Mouse (Mus musculus) kidney, postnatal 0 days (tissue): ENCODE measurements around the gene Cel. TPM values are rescaled to one million over a fixed set of nuclear protein-coding genes. Genes with fewer than 3 reads are reported as not detected.

Source experiments
- ATAC-seq: fragments of 200-750 bp; cut with Nextera tagmentation; replicated peaks from 2 replicates; pipeline ENCODE4 v1.8.0; 2017; ENCODE audit warnings: low read depth, moderate number of reproducible peaks, moderate TSS enrichment, moderate library complexity; ENCODE audit not compliant: low FRiP score
- DNase-seq: peaks from one replicate; pipeline ENCODE4 v3.0.0-alpha.2; 2016; ENCODE audit warnings: low spot score
- H3K27ac ChIP-seq: fragments of 300-500 bp; sonication (generic); 2 replicates; pipeline ENCODE4 v1.5.1; 2014; ENCODE audit warnings: mild to moderate bottlenecking
- H3K27me3 ChIP-seq: fragments of 300-500 bp; sonication (generic); 2 replicates; pipeline ENCODE4 v1.6.1; 2014; ENCODE audit warnings: low read length, mixed read lengths; ENCODE audit not compliant: insufficient read depth
- H3K36me3 ChIP-seq: fragments of 300-500 bp; sonication (generic); 2 replicates; pipeline ENCODE4 v1.6.1; 2014; ENCODE audit warnings: low read length, mixed read lengths; ENCODE audit not compliant: insufficient read depth
- H3K4me1 ChIP-seq: fragments of 300-500 bp; sonication (generic); replicated peaks from 2 replicates; pipeline ENCODE4 v1.6.1; 2014; ENCODE audit warnings: antibody characterized with exemption, low read length, mixed read lengths; ENCODE audit not compliant: insufficient read depth
- H3K4me2 ChIP-seq: fragments of 300-500 bp; sonication (generic); 2 replicates; pipeline ENCODE4 v1.6.1; 2014; ENCODE audit warnings: mild to moderate bottlenecking, low read length, moderate library complexity, mixed read lengths
- H3K4me3 ChIP-seq: fragments of 300-500 bp; sonication (generic); replicated peaks from 2 replicates; pipeline ENCODE4 v1.5.1; 2014; ENCODE audit warnings: low read depth, low read length
- H3K9ac ChIP-seq: fragments of 300-500 bp; sonication (generic); 2 replicates; pipeline ENCODE4 v1.6.1; 2014; ENCODE audit warnings: low read depth, low read length
- H3K9me3 ChIP-seq: fragments of 300-500 bp; sonication (generic); replicated peaks from 2 replicates; pipeline ENCODE4 v1.6.1; 2016; ENCODE audit warnings: low read length, inconsistent platforms, mixed read lengths
- CTCF ChIP-seq: IDR thresholded peaks from 2 replicates; pipeline ENCODE4 v1.5.1; 2016; ENCODE audit warnings: antibody characterized with exemption, low read depth, mild to moderate bottlenecking, moderate library complexity
- WGBS: fragments of 180-500 bp; shearing (Covaris S2); extraction: QIAGEN DNeasy Blood & Tissue Kit; methylation state at CpG from one replicate; pipeline ENCODE4 v1.1.7; 2014; 5-methylcytosine and 5-hydroxymethylcytosine counted together
- polyA plus RNA-seq: library from polyadenylated mRNA; unstranded; fragments of >200 nt; fragmentation: Nextera tagmentation; extraction: Ambion mirVana; gene quantifications from 2 replicates; pipeline ENCODE4 v1.2.1, GENCODE M21; 2015

The Cel gene
- polyA plus RNA-seq, 1 experiment from 2014 or later, result not detected

DNA sequence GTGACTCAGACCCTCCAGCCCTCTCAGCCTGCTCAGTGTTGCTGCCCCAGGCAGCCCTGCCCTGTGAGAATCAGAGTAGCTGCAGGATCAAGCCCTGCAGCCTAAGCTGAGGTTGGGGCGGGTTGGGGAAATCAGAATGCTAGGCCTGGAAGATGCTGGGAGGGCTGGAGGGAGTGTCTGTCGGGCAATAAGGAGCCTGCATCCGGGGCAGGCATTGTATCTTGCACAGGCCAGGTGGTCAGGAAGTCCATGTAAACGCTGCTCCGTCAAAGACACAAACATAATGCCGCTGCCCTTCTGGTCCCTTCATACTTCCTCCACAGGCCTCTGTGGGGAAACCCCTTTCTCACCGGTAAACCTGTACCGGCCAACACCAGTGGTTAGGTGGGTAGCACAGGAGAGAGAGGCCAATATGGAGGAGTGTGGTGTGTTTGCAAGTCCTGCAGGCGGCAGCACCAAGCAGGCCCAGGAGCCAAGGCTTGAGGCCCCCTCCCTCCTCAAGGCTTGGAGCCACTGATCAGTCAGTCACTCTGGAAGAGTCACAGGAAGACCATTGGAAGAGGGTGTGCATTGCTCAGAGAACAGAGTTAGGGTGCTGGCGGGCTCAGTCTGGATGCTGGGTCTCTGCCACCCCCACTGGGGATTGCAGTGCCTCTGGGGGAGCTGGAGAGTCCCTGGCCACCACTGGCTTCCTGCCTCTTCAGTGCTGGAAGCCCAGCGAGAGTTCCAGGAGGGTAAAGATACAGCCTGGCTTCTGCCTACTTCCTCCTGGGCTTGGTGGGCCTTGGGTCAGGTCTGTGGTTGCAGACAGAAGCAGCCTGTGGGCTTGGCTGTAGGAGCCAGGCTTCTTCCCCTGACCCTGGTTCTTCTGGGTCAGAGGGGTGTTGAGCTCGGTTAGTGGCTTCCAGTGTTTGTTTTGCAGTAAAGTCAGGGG, 37.0 kb downstream of the Cel start:
- H3K4me3 ChIP-seq, result no peak overlapping the region
- peak; percentile 50; the same call in 1 of the 2 replicates for TF ChIP-seq CTCF
- no peaks in the 10 kb centered on the region for H3K9me3 ChIP-seq
- H3K36me3 ChIP-seq, result no peaks in the 10 kb centered on the region
- no peaks in the 10 kb centered on the region for H3K27me3 ChIP-seq
- DNase-seq, result no peak
- H3K4me1 ChIP-seq, result peaks cover 36% of the 10 kb centered on the region; the same call in 1 of the 2 replicates
- H3K27ac ChIP-seq, result peak overlapping the region; percentile 69
- 44% methylated on average over 12 of the region's 12 CpGs for WGBS
- no peak overlapping the region for H3K4me2 ChIP-seq
- H3K9ac ChIP-seq, result no peak overlapping the region
- no peak for ATAC-seq

DNA sequence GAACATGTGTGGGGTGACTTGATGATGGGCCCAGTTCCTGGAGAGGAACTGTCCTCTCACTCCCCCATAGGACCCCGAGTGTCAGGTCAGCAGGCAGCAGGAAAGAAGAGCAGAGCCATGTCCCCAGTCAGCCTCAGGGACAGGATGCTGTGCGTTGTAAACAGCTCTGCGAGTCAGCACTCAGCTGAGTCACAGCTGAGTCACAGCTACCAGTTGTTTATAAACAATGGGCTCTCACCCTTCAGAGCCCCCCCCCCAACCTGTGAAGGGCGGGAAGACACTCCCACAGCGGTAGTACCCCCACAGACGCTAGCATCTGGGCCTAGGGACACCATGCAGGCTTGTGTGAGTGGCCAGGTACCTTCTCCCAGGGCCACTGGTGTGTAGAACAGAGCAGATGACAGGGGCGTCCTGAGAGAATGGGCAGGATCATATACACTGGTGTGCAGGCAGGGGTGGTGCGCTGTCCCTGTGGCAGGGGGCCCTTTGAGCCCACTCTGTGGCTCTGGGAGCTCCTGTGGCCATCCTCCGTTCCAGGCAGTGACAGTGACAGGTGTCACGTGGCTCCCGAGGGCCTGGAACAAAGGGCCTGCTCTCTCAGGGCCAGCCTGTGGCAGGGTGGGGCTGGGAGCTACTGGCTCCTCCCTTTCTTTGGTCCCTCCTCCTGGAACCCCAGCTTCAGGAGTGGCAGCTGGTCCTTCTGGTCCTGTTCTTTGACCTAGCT, 37.8 kb downstream of the Cel start:
- Histone ChIP-seq H3K4me1 (peaks cover 32% of the 10 kb centered on the region; the same call in 1 of the 2 replicates), H3K27me3 (no peaks in the 10 kb centered on the region), H3K27ac (peak overlapping the region; percentile 69), H3K4me3 (no peak overlapping the region), H3K9ac (no peak overlapping the region), H3K9me3 (no peaks in the 10 kb centered on the region), H3K36me3 (no peaks in the 10 kb centered on the region), H3K4me2 (no peak overlapping the region)
- ATAC-seq, result peak; percentile 80; the same call in 1 of the 2 replicates
- 23% methylated on average over 11 of the region's 11 CpGs for WGBS
- TF ChIP-seq CTCF, result no peak
- peak; percentile 67 for DNase-seq

DNA sequence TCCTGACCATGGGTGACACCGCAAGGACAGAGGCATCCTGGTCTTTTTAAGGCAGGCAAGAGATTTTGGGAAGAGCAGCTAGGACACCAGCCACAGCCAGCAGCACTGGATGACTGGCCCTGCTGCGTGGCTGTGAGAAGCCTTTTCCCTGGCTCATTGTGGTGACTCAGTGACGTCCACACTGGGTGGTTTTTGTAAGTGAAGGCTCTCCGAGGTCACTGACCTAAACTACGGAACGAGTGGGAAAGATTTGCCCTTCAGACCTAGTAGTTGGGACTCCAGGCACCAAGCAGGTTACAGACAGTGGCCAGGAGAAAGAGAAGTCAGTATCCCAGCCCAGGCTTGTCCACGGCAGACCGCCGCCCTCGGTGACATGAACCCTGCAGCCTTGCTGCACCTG, 38.8 kb downstream of the Cel start:
- DNase-seq (no peak), ATAC-seq (no peak)
- H3K9me3 ChIP-seq, result no peaks in the 10 kb centered on the region
- H3K36me3 ChIP-seq, result no peaks in the 10 kb centered on the region
- no peak overlapping the region for H3K4me3 ChIP-seq
- H3K4me2 ChIP-seq, result no peak overlapping the region
- peak overlapping the region; percentile 69; the same call in 1 of the 2 replicates for H3K27ac ChIP-seq
- 85% methylated on average over 10 of the region's 10 CpGs for WGBS
- no peak overlapping the region for H3K9ac ChIP-seq
- H3K4me1 ChIP-seq, result peaks cover 25% of the 10 kb centered on the region; the same call in 1 of the 2 replicates
- no peak for TF ChIP-seq CTCF
- H3K27me3 ChIP-seq, result no peaks in the 10 kb centered on the region

DNA sequence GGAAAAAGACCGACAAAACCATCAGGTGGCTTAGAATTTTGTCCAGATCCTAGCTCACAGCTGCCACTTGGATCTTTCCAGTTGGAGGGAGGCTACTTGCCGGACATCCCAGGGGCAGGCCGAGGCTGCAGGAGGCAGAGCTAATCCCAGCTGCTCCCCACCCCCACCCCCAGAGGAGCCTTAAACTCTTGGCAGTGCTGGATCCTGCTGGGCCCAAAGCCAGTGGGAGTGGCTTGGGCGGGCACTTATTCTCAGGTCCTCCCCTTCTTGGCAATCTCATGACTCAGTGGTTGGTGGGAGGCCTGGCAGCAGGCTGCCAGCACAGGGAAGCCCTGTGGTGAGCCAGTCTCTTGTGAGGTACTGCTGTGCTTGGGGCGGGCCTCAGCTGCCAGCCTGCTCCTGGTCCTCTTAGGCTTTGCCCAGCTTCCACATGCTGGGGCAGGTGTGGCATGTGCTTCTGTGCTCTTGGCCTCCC, 39.5 kb downstream of the Cel start:
- no peak overlapping the region for H3K9ac ChIP-seq
- no peak overlapping the region for H3K4me2 ChIP-seq
- DNase-seq (peak; percentile 79), ATAC-seq (peak; percentile 49)
- peaks cover 25% of the 10 kb centered on the region; the same call in 1 of the 2 replicates for H3K4me1 ChIP-seq
- no peaks in the 10 kb centered on the region for H3K9me3 ChIP-seq
- no peaks in the 10 kb centered on the region for H3K36me3 ChIP-seq
- no peak overlapping the region for H3K4me3 ChIP-seq
- WGBS, result 38% methylated on average over 5 of the region's 5 CpGs
- no peak overlapping the region for H3K27ac ChIP-seq
- no peak for TF ChIP-seq CTCF
- no peaks in the 10 kb centered on the region for H3K27me3 ChIP-seq

DNA sequence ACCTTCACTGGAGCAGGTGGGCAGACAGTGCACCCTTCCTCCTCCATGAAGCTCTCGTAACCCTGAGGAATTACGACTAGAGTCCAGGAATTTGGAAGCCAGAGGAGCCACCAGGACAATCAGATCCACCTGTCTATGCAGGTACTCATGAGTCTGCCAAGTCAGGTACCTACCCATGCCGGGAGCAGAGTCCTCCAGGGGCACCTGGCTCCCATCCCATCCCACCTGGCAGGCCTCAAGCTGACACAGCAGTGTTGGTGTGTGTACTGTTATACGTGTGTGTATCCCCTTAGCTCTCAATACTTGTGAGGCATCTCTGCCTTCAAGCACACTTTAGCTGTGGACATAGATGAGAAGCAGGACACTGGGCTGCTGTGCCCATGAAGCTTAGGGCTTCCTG, 41.0 kb downstream of the Cel start:
- DNase-seq (no peak), ATAC-seq (no peak)
- no peaks in the 10 kb centered on the region for H3K36me3 ChIP-seq
- H3K9me3 ChIP-seq, result no peaks in the 10 kb centered on the region
- no peak overlapping the region for H3K27ac ChIP-seq
- H3K4me1 ChIP-seq, result peaks cover 31% of the 10 kb centered on the region; the same call in 1 of the 2 replicates
- no peak for TF ChIP-seq CTCF
- no peak overlapping the region for H3K9ac ChIP-seq
- H3K4me2 ChIP-seq, result no peak overlapping the region
- H3K27me3 ChIP-seq, result no peaks in the 10 kb centered on the region
- H3K4me3 ChIP-seq, result no peak overlapping the region
- WGBS, result 79% methylated on average over 4 of the region's 4 CpGs

DNA sequence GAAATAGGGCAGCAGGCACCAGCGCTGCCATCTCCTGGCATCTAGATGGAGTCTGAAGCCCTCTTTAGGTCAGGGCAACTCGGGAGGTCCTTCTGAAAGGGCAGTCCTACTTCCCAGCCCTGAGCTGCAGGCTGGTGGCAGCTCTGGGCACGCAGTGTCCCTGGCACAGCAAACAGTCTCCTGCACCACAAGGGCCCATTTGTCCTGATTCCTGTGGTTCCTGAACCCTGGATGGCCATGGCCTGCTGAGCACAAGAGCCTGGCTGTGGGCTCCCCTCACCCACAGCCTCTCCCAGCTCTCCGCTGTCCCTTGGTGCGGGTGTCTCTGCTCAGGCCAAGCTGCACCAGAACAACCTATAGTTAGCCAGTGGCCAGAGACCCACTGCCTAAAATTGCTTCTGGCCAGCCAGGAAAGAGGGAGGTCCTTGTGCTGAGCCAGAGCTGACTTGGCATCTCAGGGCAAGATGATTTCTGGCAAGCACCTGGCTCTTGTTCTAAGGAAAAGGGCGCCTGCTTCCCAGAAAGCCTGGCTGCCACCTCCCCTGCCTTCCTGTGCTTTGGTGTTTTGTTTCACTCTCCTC, 41.5 kb downstream of the Cel start:
- Histone ChIP-seq H3K9me3 (no peaks in the 10 kb centered on the region), H3K9ac (no peak overlapping the region), H3K27me3 (no peaks in the 10 kb centered on the region), H3K27ac (no peak overlapping the region), H3K36me3 (no peaks in the 10 kb centered on the region), H3K4me1 (peaks cover 28% of the 10 kb centered on the region; the same call in 1 of the 2 replicates), H3K4me2 (no peak overlapping the region), H3K4me3 (no peak overlapping the region)
- no peak for TF ChIP-seq CTCF
- WGBS, result 70% methylated on average over 6 of the region's 6 CpGs
- DNase-seq (no peak), ATAC-seq (no peak)
